Mouse (Mus musculus) retina, postnatal 1 day (tissue): ENCODE measurements at regions not wholly inside any gene's neighbourhood (a gene's known extent, or its start where the extent isn't known, plus 50 kb on each side); places are given as distances from the start of the nearest gene placed in this dataset.

ENCODE experiments used
- DNase-seq: peaks from one replicate; pipeline ENCODE4 v3.0.0-alpha.2; 2012

- DNase-seq: peak; percentile 13
Measured at GRCm38 (mm10) chr9:115703791-115704190, 205.5 kb upstream of the Gadl1 start.

GRCm38 (mm10) chr9:115704249-115704648 lies 205.0 kb upstream of the Gadl1 start:
- DNase-seq: peak; percentile 77

- no peak for DNase-seq
Measured at GRCm38 (mm10) chr9:115705761-115706160, 203.5 kb upstream of the Gadl1 start.

- peak; percentile 91 for DNase-seq
Measured at GRCm38 (mm10) chr9:115708199-115708934, 200.9 kb upstream of the Gadl1 start.

- DNase-seq: peak; percentile 64
Measured at GRCm38 (mm10) chr9:115710039-115710739, 199.1 kb upstream of the Gadl1 start.

GRCm38 (mm10) chr9:115720306-115720705 lies 188.9 kb upstream of the Gadl1 start:
- DNase-seq: no peak

- DNase-seq: no peak
Measured at GRCm38 (mm10) chr9:115720841-115721240, 188.4 kb upstream of the Gadl1 start.

- peak; percentile 23 for DNase-seq
Measured at GRCm38 (mm10) chr9:115724063-115724462, 185.2 kb upstream of the Gadl1 start.

GRCm38 (mm10) chr9:115727361-115727760 lies 181.9 kb upstream of the Gadl1 start:
- DNase-seq: peak; percentile 36

- no peak for DNase-seq
Measured at GRCm38 (mm10) chr9:115731557-115731956, 177.7 kb upstream of the Gadl1 start.

- no peak for DNase-seq
Measured at GRCm38 (mm10) chr9:115733104-115733503, 176.2 kb upstream of the Gadl1 start.

GRCm38 (mm10) chr9:115739984-115740383 lies 169.3 kb upstream of the Gadl1 start:
- DNase-seq: no peak

GRCm38 (mm10) chr9:115746436-115746835 lies 162.8 kb upstream of the Gadl1 start:
- DNase-seq: no peak

GRCm38 (mm10) chr9:115760496-115760895 lies 148.8 kb upstream of the Gadl1 start:
- DNase-seq: no peak

- DNase-seq: peak; percentile 66
Measured at GRCm38 (mm10) chr9:115764136-115764535, 145.1 kb upstream of the Gadl1 start.

GRCm38 (mm10) chr9:115766471-115766870 lies 142.8 kb upstream of the Gadl1 start:
- DNase-seq: no peak

GRCm38 (mm10) chr9:115775112-115775511 lies 134.1 kb upstream of the Gadl1 start:
- peak; percentile 21 for DNase-seq

GRCm38 (mm10) chr9:115775858-115776257 lies 133.4 kb upstream of the Gadl1 start:
- DNase-seq: no peak

- DNase-seq: peak; percentile 16
Measured at GRCm38 (mm10) chr9:115777097-115777864, 132.0 kb upstream of the Gadl1 start.

- no peak for DNase-seq
Measured at GRCm38 (mm10) chr9:115778862-115779261, 130.4 kb upstream of the Gadl1 start.

- no peak for DNase-seq
Measured at GRCm38 (mm10) chr9:115799330-115799729, 109.9 kb upstream of the Gadl1 start.

GRCm38 (mm10) chr9:115800624-115801023 lies 108.6 kb upstream of the Gadl1 start:
- peak; percentile 22 for DNase-seq

- no peak for DNase-seq
Measured at GRCm38 (mm10) chr9:115803071-115803470, 106.2 kb upstream of the Gadl1 start.

- DNase-seq: no peak
Measured at GRCm38 (mm10) chr9:115805224-115805623, 104.0 kb upstream of the Gadl1 start.
